In genomic region chr6:30697464-30697863, GRCm38 (mm10) we compare ENCODE assay signal across 15 mouse cellular contexts. TPM values are rescaled to one million over a fixed set of nuclear protein-coding genes. Genes with fewer than 3 reads are reported as not detected.
A peak's percentile ranks its signal among the peaks of the same experiment; 100 is the strongest.
DNase-seq lines count a peak whose midpoint lies in the region; ATAC-seq lines count a peak whose summit lies in the region.
"Had no signal": no experiment of that assay in that cellular context is flagged by ENCODE, and none has a peak within 500 bp of the region (broad histone marks: within the 10 kb centered on the region; RNA-seq: fewer than 3 reads in every experiment).

No protein-coding gene starts in this region.

- no peak overlapping the region for H3K27ac ChIP-seq in forebrain, embryonic 14.5 days (ENCODE audit: low read depth, low read length)
- no peak overlapping the region for H3K27ac ChIP-seq in forebrain, embryonic 15.5 days (replicated peaks)
- H3K27ac ChIP-seq in kidney, embryonic 15.5 days = peak overlapping the region; percentile 63
- H3K27ac ChIP-seq in intestine, embryonic 15.5 days = peak overlapping the region; percentile 61; the same call in 1 of the 2 replicates
- H3K27ac ChIP-seq: hindbrain, embryonic 13.5 days; left cerebral cortex, adult 2 months; liver, embryonic 13.5 days had no signal

- H3K4me1 ChIP-seq in forebrain, embryonic 14.5 days (ENCODE audit: control insufficient read depth, insufficient read depth, low read length) = peaks cover 9% of the 10 kb centered on the region; the same call in 1 of the 2 replicates
- peaks cover 17% of the 10 kb centered on the region for H3K4me1 ChIP-seq in forebrain, embryonic 15.5 days
- H3K4me1 ChIP-seq in kidney, embryonic 15.5 days = peaks cover 36% of the 10 kb centered on the region
- peaks cover 12% of the 10 kb centered on the region for H3K4me1 ChIP-seq in intestine, embryonic 15.5 days (replicated peaks)

- no peaks in the 10 kb centered on the region for H3K36me3 ChIP-seq in forebrain, embryonic 14.5 days (ENCODE audit: control insufficient read depth, insufficient read depth, low read length)
- H3K36me3 ChIP-seq in forebrain, embryonic 15.5 days = no peaks in the 10 kb centered on the region
- H3K36me3 ChIP-seq in kidney, embryonic 15.5 days = no peaks in the 10 kb centered on the region
- no peaks in the 10 kb centered on the region for H3K36me3 ChIP-seq in intestine, embryonic 15.5 days
- H3K36me3 ChIP-seq: hindbrain, embryonic 13.5 days; liver, embryonic 13.5 days had no signal

- H3K9me3 ChIP-seq in forebrain, embryonic 14.5 days (replicated peaks; ENCODE audit: control insufficient read depth, low read length) = no peaks in the 10 kb centered on the region
- H3K9me3 ChIP-seq in forebrain, embryonic 15.5 days = no peaks in the 10 kb centered on the region
- H3K9me3 ChIP-seq in kidney, embryonic 15.5 days (replicated peaks) = no peaks in the 10 kb centered on the region
- no peaks in the 10 kb centered on the region for H3K9me3 ChIP-seq in intestine, embryonic 15.5 days
- H3K9me3 ChIP-seq: hindbrain, embryonic 13.5 days; liver, embryonic 13.5 days had no signal

- H3K9ac ChIP-seq in forebrain, embryonic 14.5 days (ENCODE audit: low read length) = no peak overlapping the region
- H3K9ac ChIP-seq in forebrain, embryonic 15.5 days (replicated peaks) = no peak overlapping the region
- H3K9ac ChIP-seq in kidney, embryonic 15.5 days = no peak overlapping the region
- H3K9ac ChIP-seq in intestine, embryonic 15.5 days = no peak overlapping the region
- H3K9ac ChIP-seq: hindbrain, embryonic 13.5 days; liver, embryonic 13.5 days had no signal

- 25% methylated on average over 5 of the region's 5 CpGs for WGBS in forebrain, embryonic 14.5 days
- WGBS in forebrain, embryonic 15.5 days = 19% methylated on average over 5 of the region's 5 CpGs
- 51% methylated on average over 5 of the region's 5 CpGs for WGBS in kidney, embryonic 15.5 days
- WGBS in intestine, embryonic 15.5 days = 26% methylated on average over 5 of the region's 5 CpGs

- H3K27me3 ChIP-seq in forebrain, embryonic 14.5 days (replicated peaks; ENCODE audit: control insufficient read depth, insufficient read depth, low read length) = no peaks in the 10 kb centered on the region
- no peaks in the 10 kb centered on the region for H3K27me3 ChIP-seq in forebrain, embryonic 15.5 days
- no peaks in the 10 kb centered on the region for H3K27me3 ChIP-seq in kidney, embryonic 15.5 days
- no peaks in the 10 kb centered on the region for H3K27me3 ChIP-seq in intestine, embryonic 15.5 days (replicated peaks)
- H3K27me3 ChIP-seq: hindbrain, embryonic 13.5 days; liver, embryonic 13.5 days had no signal

- H3K4me2 ChIP-seq in forebrain, embryonic 14.5 days (ENCODE audit: low read length) = no peak overlapping the region
- H3K4me2 ChIP-seq in forebrain, embryonic 15.5 days (replicated peaks) = no peak overlapping the region
- H3K4me2 ChIP-seq in kidney, embryonic 15.5 days = no peak overlapping the region
- no peak overlapping the region for H3K4me2 ChIP-seq in intestine, embryonic 15.5 days (replicated peaks)
- H3K4me2 ChIP-seq: hindbrain, embryonic 13.5 days; liver, embryonic 13.5 days had no signal

- H3K4me3 ChIP-seq in forebrain, embryonic 14.5 days (ENCODE audit: low read depth, low read length) = no peak overlapping the region
- no peak overlapping the region for H3K4me3 ChIP-seq in forebrain, embryonic 15.5 days
- no peak overlapping the region for H3K4me3 ChIP-seq in kidney, embryonic 15.5 days (replicated peaks)
- H3K4me3 ChIP-seq in intestine, embryonic 15.5 days (replicated peaks) = no peak overlapping the region
- H3K4me3 ChIP-seq: hindbrain, embryonic 13.5 days; left cerebral cortex, adult 2 months; liver, embryonic 13.5 days had no signal

- peak; percentile 52 for DNase-seq in forebrain, embryonic 14.5 days (ENCODE audit: low spot score)
- no peak for DNase-seq in kidney, postnatal 25 days
- peak; percentile 45 for DNase-seq in NIH3T3 (ENCODE audit: low read depth)
- DNase-seq in thymus, postnatal 14 days = no peak
- no peak for DNase-seq in urinary bladder, postnatal 10 days (ENCODE audit: low spot score)
- DNase-seq: cerebellum, adult 9-11 months; kidney, postnatal 4 days; liver, embryonic 13.5 days; retina, postnatal 1 day; thymus, postnatal 4 days had no signal

- ATAC-seq in forebrain, embryonic 14.5 days = no peak
- ATAC-seq in forebrain, embryonic 15.5 days (replicated peaks) = no peak
- no peak for ATAC-seq in kidney, embryonic 15.5 days (replicated peaks; ENCODE audit: low FRiP score)
- no peak for ATAC-seq in intestine, embryonic 15.5 days

RNA-seq across cellular contexts. Expression of gene Cep41, which starts 3.9 kb away (rescaled TPM):
- 15.6 and 16.6 TPM in 2 replicates for polyA plus RNA-seq in forebrain, embryonic 14.5 days (2014; fragmentation: Nextera tagmentation; extraction: Ambion mirVana)
- 14.9 and 17.3 TPM in 2 replicates for polyA plus RNA-seq in forebrain, embryonic 15.5 days (2015; fragmentation: Nextera tagmentation; extraction: Ambion mirVana)
- polyA plus RNA-seq in kidney, embryonic 15.5 days (2015; fragmentation: Nextera tagmentation; extraction: Ambion mirVana) = 23.5 and 24.9 TPM in 2 replicates
- polyA plus RNA-seq in intestine, embryonic 15.5 days (2015; fragmentation: Nextera tagmentation; extraction: Ambion mirVana) = 9.4 and 9.9 TPM in 2 replicates

RNA-seq across cellular contexts. Expression of gene Mest, which starts 25.9 kb away (rescaled TPM):
- 409 and 464 TPM in 2 replicates for polyA plus RNA-seq in forebrain, embryonic 14.5 days (2014; fragmentation: Nextera tagmentation; extraction: Ambion mirVana)
- polyA plus RNA-seq in forebrain, embryonic 15.5 days (2015; fragmentation: Nextera tagmentation; extraction: Ambion mirVana) = 313 and 315 TPM in 2 replicates
- polyA plus RNA-seq in kidney, embryonic 15.5 days (2015; fragmentation: Nextera tagmentation; extraction: Ambion mirVana) = 2,036 and 2,131 TPM in 2 replicates
- 668 and 710 TPM in 2 replicates for polyA plus RNA-seq in intestine, embryonic 15.5 days (2015; fragmentation: Nextera tagmentation; extraction: Ambion mirVana)

RNA-seq across cellular contexts. Expression of gene Cpa1, which starts 58.4 kb away (rescaled TPM):
- 0.58 and 1.5 TPM in 2 replicates for polyA plus RNA-seq in forebrain, embryonic 14.5 days (2014; fragmentation: Nextera tagmentation; extraction: Ambion mirVana)
- 0.48 and 0.61 TPM in 2 replicates for polyA plus RNA-seq in forebrain, embryonic 15.5 days (2015; fragmentation: Nextera tagmentation; extraction: Ambion mirVana)
- 1.8 and 3.0 TPM in 2 replicates for polyA plus RNA-seq in kidney, embryonic 15.5 days (2015; fragmentation: Nextera tagmentation; extraction: Ambion mirVana)
- 266 and 631 TPM in 2 replicates for polyA plus RNA-seq in intestine, embryonic 15.5 days (2015; fragmentation: Nextera tagmentation; extraction: Ambion mirVana)

Comparison
In these comparisons a context has a peak if more than half of its experiments do, and no peak if none do; other contexts are left out.
1. DNase-seq: peak in forebrain, embryonic 14.5 days (single experiment) and NIH3T3 (single experiment); none in kidney, postnatal 25 days (0 of 2), thymus, postnatal 14 days (single experiment) and urinary bladder, postnatal 10 days (single experiment).
2. H3K27ac ChIP-seq: peak in kidney, embryonic 15.5 days (single experiment) and intestine, embryonic 15.5 days (single experiment); none in forebrain, embryonic 14.5 days (single experiment) and forebrain, embryonic 15.5 days (single experiment).
3. RNA of gene Cpa1, which starts 58.4 kb away (polyA plus RNA-seq): 266 to 631 TPM in intestine, embryonic 15.5 days; 1.8 to 3.0 TPM in kidney, embryonic 15.5 days, 0.58 to 1.5 TPM in forebrain, embryonic 14.5 days and 0.48 to 0.61 TPM in forebrain, embryonic 15.5 days; every median in the first group is over 10 times any median in the second.